Mouse (Mus musculus): ENCODE measurements around the gene Taf15. TPM values are rescaled to one million over a fixed set of nuclear protein-coding genes. Genes with fewer than 3 reads are reported as not detected.

The Taf15 gene
- total RNA-seq, 2 experiments from 2014 or later = 37.4 to 44.8 TPM

GRCm38 (mm10) chr11:83455608-83456007 lies 17.3 kb upstream of the Taf15 start:
- no peak for ATAC-seq (ENCODE audit: poor library complexity, severe bottlenecking)

GRCm38 (mm10) chr11:83457257-83457656 lies 15.6 kb upstream of the Taf15 start:
- no peak for ATAC-seq (ENCODE audit: poor library complexity, severe bottlenecking)

- ATAC-seq (ENCODE audit: poor library complexity, severe bottlenecking) = no peak
These were observed 14.8 kb upstream of the Taf15 start for GRCm38 (mm10) chr11:83457912-83458601.

GRCm38 (mm10) chr11:83461462-83462027 lies 11.3 kb upstream of the Taf15 start:
- ATAC-seq (ENCODE audit: poor library complexity, severe bottlenecking) = peak; percentile 39

GRCm38 (mm10) chr11:83462711-83463244 lies 10.1 kb upstream of the Taf15 start, which contains the start of gene Mmp28:
Mmp28 (minus strand) TSS chr11:83463071.
- ATAC-seq (ENCODE audit: poor library complexity, severe bottlenecking) = peak; percentile 84

- no peak for ATAC-seq (ENCODE audit: poor library complexity, severe bottlenecking)
These were observed 6.9 kb upstream of the Taf15 start for GRCm38 (mm10) chr11:83465976-83466375.

- ATAC-seq (ENCODE audit: poor library complexity, severe bottlenecking) = no peak
These were observed 5.7 kb upstream of the Taf15 start for GRCm38 (mm10) chr11:83467120-83467652.

- ATAC-seq (ENCODE audit: poor library complexity, severe bottlenecking) = no peak
These were observed 4.1 kb upstream of the Taf15 start for GRCm38 (mm10) chr11:83468765-83469164.

GRCm38 (mm10) chr11:83471766-83472165 lies 1.1 kb upstream of the Taf15 start:
- no peak for ATAC-seq (ENCODE audit: poor library complexity, severe bottlenecking)

GRCm38 (mm10) chr11:83473235-83474016 lies 540 bp downstream of the Taf15 start:
- ATAC-seq (ENCODE audit: poor library complexity, severe bottlenecking) = peak; percentile 19; the same call in 1 of the 2 replicates

- ATAC-seq (ENCODE audit: poor library complexity, severe bottlenecking) = no peak
These were observed 18.6 kb downstream of the Taf15 start for GRCm38 (mm10) chr11:83491488-83491887.

GRCm38 (mm10) chr11:83495571-83495970 lies 22.7 kb downstream of the Taf15 start:
- no peak for ATAC-seq (ENCODE audit: poor library complexity, severe bottlenecking)

- no peak for ATAC-seq (ENCODE audit: poor library complexity, severe bottlenecking)
These were observed 31.4 kb downstream of the Taf15 start for GRCm38 (mm10) chr11:83504308-83504707.

- ATAC-seq (ENCODE audit: poor library complexity, severe bottlenecking) = no peak
These were observed 36.6 kb downstream of the Taf15 start for GRCm38 (mm10) chr11:83509521-83509920.

- no peak for ATAC-seq (ENCODE audit: poor library complexity, severe bottlenecking)
These were observed 44.3 kb downstream of the Taf15 start for GRCm38 (mm10) chr11:83517153-83517552.

GRCm38 (mm10) chr11:83518371-83518770 lies 45.5 kb downstream of the Taf15 start:
- ATAC-seq (ENCODE audit: poor library complexity, severe bottlenecking) = no peak

- ATAC-seq (ENCODE audit: poor library complexity, severe bottlenecking) = no peak
These were observed 49.2 kb downstream of the Taf15 start, which contains the start of gene Heatr9 for GRCm38 (mm10) chr11:83522075-83522474. Heatr9 (minus strand) TSS chr11:83522175.

GRCm38 (mm10) chr11:83529024-83529423 lies 56.1 kb downstream of the Taf15 start:
- ATAC-seq (ENCODE audit: poor library complexity, severe bottlenecking) = no peak

GRCm38 (mm10) chr11:83530360-83530759 lies 57.5 kb downstream of the Taf15 start, which contains the start of gene Ccl5:
Ccl5 (minus strand) TSS chr11:83530518.
- ATAC-seq (ENCODE audit: poor library complexity, severe bottlenecking) = no peak

- 0 out of 2 replicates have a peak, but pooled peaks have one; percentile 25 for ATAC-seq (ENCODE audit: poor library complexity, severe bottlenecking)
These were observed 60.3 kb downstream of the Taf15 start for GRCm38 (mm10) chr11:83533192-83533591.

GRCm38 (mm10) chr11:83534143-83534542 lies 61.3 kb downstream of the Taf15 start:
- ATAC-seq (ENCODE audit: poor library complexity, severe bottlenecking) = no peak
